In the genomic region with DNA sequence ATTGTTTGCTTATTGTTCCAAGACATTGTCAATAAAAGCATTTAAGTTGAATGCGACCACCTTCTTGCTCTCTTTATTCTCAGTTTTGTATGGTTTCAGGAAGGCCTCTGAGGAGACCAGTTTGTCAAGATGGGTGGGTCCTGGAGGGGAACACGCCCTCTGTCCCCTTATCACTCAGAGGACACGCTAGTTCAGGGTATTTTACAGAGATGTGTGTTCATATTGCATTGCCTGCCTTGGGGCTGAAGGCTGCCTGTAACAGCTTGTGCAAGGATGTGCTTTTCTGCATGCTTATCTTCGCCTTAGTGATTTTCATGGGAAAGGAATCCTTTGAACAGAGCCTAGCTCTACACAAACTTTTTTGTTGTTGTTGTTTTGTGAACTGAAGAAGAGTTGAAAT, we compare ENCODE assay signal across 19 mouse cellular contexts. TPM values are rescaled to one million over a fixed set of nuclear protein-coding genes. Genes with fewer than 3 reads are reported as not detected.
DNase-seq lines count a peak whose midpoint lies in the region; ATAC-seq lines count a peak whose summit lies in the region.
"Had no signal": no experiment of that assay in that cellular context is flagged by ENCODE, and none has a peak within 500 bp of the region (broad histone marks: within the 10 kb centered on the region; RNA-seq: fewer than 3 reads in every experiment).

No protein-coding gene starts in this region.

- peak overlapping the region; percentile 46 for H3K4me3 ChIP-seq in megakaryocyte, embryonic 14.5 days (replicated peaks)
- 0 out of 2 replicates have a peak overlapping the region, but pooled peaks have one; percentile 0 for H3K4me3 ChIP-seq in liver, embryonic 13.5 days (replicated peaks)
- H3K4me3 ChIP-seq: forebrain, embryonic 10.5 days; heart, embryonic 10.5 days; hindbrain, embryonic 15.5 days; limb, embryonic 10.5 days; lung, embryonic 15.5 days had no signal

- H3K9me3 ChIP-seq in megakaryocyte, embryonic 14.5 days: no peaks in the 10 kb centered on the region
- no peaks in the 10 kb centered on the region for H3K9me3 ChIP-seq in liver, embryonic 13.5 days (replicated peaks)
- H3K9me3 ChIP-seq: forebrain, embryonic 10.5 days; heart, embryonic 10.5 days; hindbrain, embryonic 15.5 days; limb, embryonic 10.5 days; lung, embryonic 15.5 days had no signal

- H3K27ac ChIP-seq in liver, embryonic 13.5 days: 0 out of 2 replicates have a peak overlapping the region, but pooled peaks have one; percentile 10
- H3K27ac ChIP-seq: forebrain, embryonic 10.5 days; heart, embryonic 10.5 days; hindbrain, embryonic 15.5 days; limb, embryonic 10.5 days; lung, embryonic 15.5 days had no signal

- H3K9ac ChIP-seq in liver, embryonic 13.5 days: no peak overlapping the region
- H3K9ac ChIP-seq: hindbrain, embryonic 15.5 days; lung, embryonic 15.5 days had no signal

- H3K27me3 ChIP-seq in megakaryocyte, embryonic 14.5 days (replicated peaks): peaks cover 76% of the 10 kb centered on the region
- H3K27me3 ChIP-seq in liver, embryonic 13.5 days: peaks cover 74% of the 10 kb centered on the region
- no peaks in the 10 kb centered on the region for H3K27me3 ChIP-seq in splenic B cell, adult 2 months (ENCODE audit: control insufficient read depth, insufficient read depth, low read length, poor library complexity, severe bottlenecking)

- peak overlapping the region; percentile 32 for H3K4me2 ChIP-seq in liver, embryonic 13.5 days
- H3K4me2 ChIP-seq: hindbrain, embryonic 15.5 days; lung, embryonic 15.5 days; midbrain, embryonic 11.5 days had no signal

- 29% methylated on average over 4 of the region's 4 CpGs for WGBS in liver, embryonic 13.5 days (ENCODE audit: insufficient replicate concordance)

- no peak for ATAC-seq in megakaryocyte, adult 5-6 weeks (ENCODE audit: poor library complexity, severe bottlenecking)
- peak; percentile 77 for ATAC-seq in liver, embryonic 13.5 days (ENCODE audit: low read depth)

- H3K4me1 ChIP-seq in megakaryocyte, embryonic 14.5 days: peaks cover 36% of the 10 kb centered on the region
- H3K4me1 ChIP-seq in liver, embryonic 13.5 days (replicated peaks): peaks cover 62% of the 10 kb centered on the region

- H3K36me3 ChIP-seq in megakaryocyte, embryonic 14.5 days (replicated peaks; ENCODE audit: low read length): peaks cover 12% of the 10 kb centered on the region
- no peaks in the 10 kb centered on the region for H3K36me3 ChIP-seq in liver, embryonic 13.5 days
- H3K36me3 ChIP-seq in splenic B cell, adult 2 months (ENCODE audit: control insufficient read depth, insufficient read depth, low read length, poor library complexity, severe bottlenecking): peaks cover 5% of the 10 kb centered on the region; the same call in 1 of the 2 replicates
- H3K36me3 ChIP-seq: forebrain, embryonic 10.5 days; hindbrain, embryonic 15.5 days; limb, embryonic 10.5 days; lung, embryonic 15.5 days had no signal

- peak; percentile 78 for DNase-seq in c-Kit-positive CD71-positive TER-119-negative erythroid progenitor cells, embryonic 14.5 days (ENCODE audit: low read depth)
- peak; percentile 61 for DNase-seq in liver, embryonic 13.5 days
- peak; percentile 64 for DNase-seq in splenic B cell, adult 2 months (ENCODE audit: low read depth, low spot score)
- DNase-seq in adrenal gland, postnatal 25 days: no peak
- DNase-seq in urinary bladder, postnatal 14 days (ENCODE audit: low spot score): no peak
- no peak for DNase-seq in adrenal gland, adult 18-20 months (ENCODE audit: low spot score in 2 of 2)
- DNase-seq: adrenal gland, postnatal 36 days; cerebellum, adult 11 months; gastrocnemius, postnatal 25 days; kidney, adult 8-10 months; thymus, adult 18-20 months had no signal

RNA-seq across cellular contexts. Expression of gene Fos, which starts 3.5 kb away (rescaled TPM):
- polyA plus RNA-seq in megakaryocyte, embryonic 14.5 days (2012; ENCODE audit: insufficient read depth, low replicate concordance): 57.8 and 223 TPM in 2 replicates
- 468 and 475 TPM in 2 replicates for total RNA-seq in megakaryocyte, adult 5-6 weeks (2015)
- 389 and 431 TPM in 2 replicates for total RNA-seq in megakaryocyte, adult 5-6 weeks (2017)
- polyA plus RNA-seq in liver, embryonic 13.5 days (2015; fragmentation: Nextera tagmentation; extraction: Ambion mirVana): 1.5 and 1.7 TPM in 2 replicates
- total RNA-seq in adrenal gland, postnatal 25 days (2021): 1.9 and 2.0 TPM in 2 replicates
- 1 to 10 TPM; 2.9 to 4.3 TPM for total RNA-seq in adrenal gland, adult 18-20 months (2021)

Comparison
In these comparisons a context has a peak if more than half of its experiments do, and no peak if none do; other contexts are left out.
1. DNase-seq: peak in c-Kit-positive CD71-positive TER-119-negative erythroid progenitor cells, embryonic 14.5 days (single experiment), liver, embryonic 13.5 days (single experiment) and splenic B cell, adult 2 months (single experiment); none in adrenal gland, postnatal 25 days (single experiment), urinary bladder, postnatal 14 days (single experiment) and adrenal gland, adult 18-20 months (0 of 2).
2. RNA of gene Fos, which starts 3.5 kb away (total RNA-seq): 389 to 475 TPM in megakaryocyte, adult 5-6 weeks; 2.9 to 4.3 TPM in adrenal gland, adult 18-20 months and 1.9 to 2.0 TPM in adrenal gland, postnatal 25 days; every median in the first group is over 10 times any median in the second.